Mouse (Mus musculus): ENCODE results near the gene Fbxl14. TPM values are rescaled to one million over a fixed set of nuclear protein-coding genes. Genes with fewer than 3 reads are reported as not detected.

The Fbxl14 gene
- polyA plus RNA-seq, 1 experiment from 2014 or later: 3.4 TPM

Other genes starting within 250 kb of the Fbxl14 start
- gene Cacna2d4, start 243.1 kb upstream of the Fbxl14 start, polyA plus RNA-seq (2016; fragmentation: Nextera tagmentation; extraction: Ambion mirVana): not detected in 2 replicates
- gene Lrtm2, start 148.9 kb upstream of the Fbxl14 start, polyA plus RNA-seq (2016; fragmentation: Nextera tagmentation; extraction: Ambion mirVana): 0.04 TPM in 1 of 2 replicates, not detected in the other
- gene Adipor2, start 62.0 kb upstream of the Fbxl14 start, polyA plus RNA-seq (2016; fragmentation: Nextera tagmentation; extraction: Ambion mirVana): 30.9 and 32.0 TPM in 2 replicates
- gene Wnt5b, start 64.7 kb downstream of the Fbxl14 start, polyA plus RNA-seq (2016; fragmentation: Nextera tagmentation; extraction: Ambion mirVana): 13.2 and 14.2 TPM in 2 replicates

All from embryonic facial prominence, embryonic 10.5 days (tissue).